Mouse (Mus musculus): ENCODE results near the gene Aamp. TPM values are rescaled to one million over a fixed set of nuclear protein-coding genes. Genes with fewer than 3 reads are reported as not detected.

The Aamp gene
- total and polyA plus RNA-seq, 3 experiments, result 108 to 172 (median 163) TPM

- no peaks in the 10 kb centered on the region for H3K27me3 ChIP-seq (replicated peaks)
- peak overlapping the region; percentile 66 to 82 (median 81) for H3K4me3 ChIP-seq (replicated peaks in 1 of 3; ENCODE audit: low read depth in 2 of 3, low read length in 2 of 3, poor library complexity in 1 of 3)
- TF ChIP-seq KAT2A (IDR thresholded peaks at IDR 0.05; ENCODE audit: insufficient replicate concordance, low read length) (no peak), RAD21 (IDR thresholded peaks at IDR 0.05; ENCODE audit: low read depth, low read length) (peak; percentile 1), SMC3 (IDR thresholded peaks at IDR 0.05; ENCODE audit: low read depth, low read length) (no peak), MXI1 (IDR thresholded peaks at IDR 0.05; ENCODE audit: low read depth, low read length) (peak; percentile 95), SIN3A (IDR thresholded peaks at IDR 0.05; ENCODE audit: low read length) (no peak), USF2 (conservative IDR thresholded peaks at IDR 0.05; ENCODE audit: low read depth, low read length) (no peak), TCF12 (IDR thresholded peaks at IDR 0.05; ENCODE audit: low read depth, low read length) (peak; percentile 85), HCFC1 (IDR thresholded peaks at IDR 0.05; ENCODE audit: low read depth, low read length) (peak; percentile 7; the same call in 1 of the 2 replicates), CHD2 (IDR thresholded peaks at IDR 0.05; ENCODE audit: low read length) (no peak), BHLHE40 (IDR thresholded peaks at IDR 0.05; ENCODE audit: low read depth, low read length) (peak; percentile 83), MYC (IDR thresholded peaks at IDR 0.05; ENCODE audit: low read depth, low read length) (peak; percentile 91), POLR2A (IDR thresholded peaks at IDR 0.05; ENCODE audit: low read depth, low read length) (peak; percentile 87), ETS1 (conservative IDR thresholded peaks at IDR 0.05; ENCODE audit: low read depth, low read length) (no peak), NRF1 (IDR thresholded peaks at IDR 0.05; ENCODE audit: low read depth, low read length) (peak; percentile 88), NELFE (IDR thresholded peaks at IDR 0.05; ENCODE audit: low read depth, low read length) (peak; percentile 73), CTCF (conservative IDR thresholded peaks at IDR 0.05 in 1 of 2, IDR thresholded peaks at IDR 0.05 in 1 of 2; ENCODE audit: low read depth in 2 of 2, low read length in 2 of 2) (no peak; a peak in 1 of 4 replicates), EP300 (IDR thresholded peaks at IDR 0.05; ENCODE audit: low read length) (no peak), POLR2AphosphoS2 (IDR thresholded peaks at IDR 0.05; ENCODE audit: low read depth, low read length) (peak; percentile 70), MAX (IDR thresholded peaks at IDR 0.05; ENCODE audit: low read length) (peak; percentile 84), TBP (conservative IDR thresholded peaks at IDR 0.05; ENCODE audit: low read depth, low read length) (peak; percentile 88), JUND (conservative IDR thresholded peaks at IDR 0.05; ENCODE audit: low read depth, low read length) (no peak), JUN (IDR thresholded peaks at IDR 0.05; ENCODE audit: insufficient read depth, low read depth, low read length) (no peak), MAFK (IDR thresholded peaks at IDR 0.05; ENCODE audit: insufficient replicate concordance, low read length) (no peak), IRF4 (IDR thresholded peaks at IDR 0.05; ENCODE audit: low read depth, low read length) (peak; percentile 5; the same call in 1 of the 2 replicates), ZC3H11A (IDR thresholded peaks at IDR 0.05; ENCODE audit: low read depth, low read length) (no peak), ELF1 (IDR thresholded peaks at IDR 0.05; ENCODE audit: low read depth, low read length) (0 out of 2 replicates have a peak, but pooled peaks have one; percentile 27), GABPA (IDR thresholded peaks at IDR 0.05; ENCODE audit: insufficient replicate concordance, low read depth, low read length) (no peak), MEF2A (IDR thresholded peaks at IDR 0.05; ENCODE audit: borderline replicate concordance, low read depth, low read length) (peak; percentile 18; the same call in 1 of the 2 replicates), ZKSCAN1 (IDR thresholded peaks at IDR 0.05; ENCODE audit: borderline replicate concordance, low read depth, low read length) (no peak), CHD1 (IDR thresholded peaks at IDR 0.05; ENCODE audit: low read depth, low read length) (no peak), UBTF (IDR thresholded peaks at IDR 0.05; ENCODE audit: low read depth, low read length) (no peak; the same call in 1 of the 2 replicates), RCOR1 (conservative IDR thresholded peaks at IDR 0.05; ENCODE audit: low read depth, low read length) (no peak), E2F4 (IDR thresholded peaks at IDR 0.05; ENCODE audit: insufficient replicate concordance, low read depth, low read length) (no peak), ZMIZ1 (IDR thresholded peaks at IDR 0.05; ENCODE audit: low read depth, low read length) (peak; percentile 65), MAZ (IDR thresholded peaks at IDR 0.05; ENCODE audit: low read depth, low read length) (no peak), USF1 (IDR thresholded peaks at IDR 0.05; ENCODE audit: low read depth, low read length) (no peak), ZNF384 (IDR thresholded peaks at IDR 0.05; ENCODE audit: low read depth, low read length) (no peak), PAX5 (IDR thresholded peaks at IDR 0.05; ENCODE audit: low read length) (no peak)
- H3K79me2 ChIP-seq (replicated peaks; ENCODE audit: control insufficient read depth, extremely low read depth, insufficient read depth, poor library complexity, severe bottlenecking), result peaks cover 48% of the 10 kb centered on the region
- H3K4me1 ChIP-seq (ENCODE audit: control insufficient read depth in 1 of 2, insufficient read depth in 2 of 2), result peaks cover 14 to 42% of the 10 kb centered on the region in 2 experiments
- H3K9ac ChIP-seq (ENCODE audit: insufficient read depth, low read depth), result peak overlapping the region; percentile 63
- in situ Hi-C loops (cut with MboI; ENCODE audit: low pct_ligation_motif_present, low pct_unique_long_range_greater_than_20kb, low sequenced_read_pairs), result no loop called here
- DNase-seq (ENCODE audit: extremely low read depth), result peak; percentile 99
- dilution Hi-C loops (cut with MboI; ENCODE audit: extremely low pct_ligation_motif_present, extremely low pct_unique_long_range_greater_than_20kb, low sequenced_read_pairs), result no loop called here
- H3K36me3 ChIP-seq (replicated peaks in 1 of 2; ENCODE audit: control insufficient read depth in 1 of 2, insufficient read depth in 1 of 2, low read length in 1 of 2), result peaks cover 12 to 30% of the 10 kb centered on the region in 2 experiments
- H3K27ac ChIP-seq (ENCODE audit: insufficient read depth, low read depth), result peak overlapping the region; percentile 33; the same call in 1 of the 2 replicates
- peak overlapping the region; percentile 52 for H3K4me2 ChIP-seq (ENCODE audit: insufficient read depth, low read depth, poor library complexity, severe bottlenecking)
- peaks cover 8% of the 10 kb centered on the region for H3K9me3 ChIP-seq (replicated peaks; ENCODE audit: low read length)
Observed at GRCm38 (mm10) chr1:74332241-74332763, 47.8 kb upstream of the Aamp start.

Measured in CH12.LX (cell line).